Mouse (Mus musculus): Measurements from ENCODE around the gene Acod1.

The Acod1 gene

DNA sequence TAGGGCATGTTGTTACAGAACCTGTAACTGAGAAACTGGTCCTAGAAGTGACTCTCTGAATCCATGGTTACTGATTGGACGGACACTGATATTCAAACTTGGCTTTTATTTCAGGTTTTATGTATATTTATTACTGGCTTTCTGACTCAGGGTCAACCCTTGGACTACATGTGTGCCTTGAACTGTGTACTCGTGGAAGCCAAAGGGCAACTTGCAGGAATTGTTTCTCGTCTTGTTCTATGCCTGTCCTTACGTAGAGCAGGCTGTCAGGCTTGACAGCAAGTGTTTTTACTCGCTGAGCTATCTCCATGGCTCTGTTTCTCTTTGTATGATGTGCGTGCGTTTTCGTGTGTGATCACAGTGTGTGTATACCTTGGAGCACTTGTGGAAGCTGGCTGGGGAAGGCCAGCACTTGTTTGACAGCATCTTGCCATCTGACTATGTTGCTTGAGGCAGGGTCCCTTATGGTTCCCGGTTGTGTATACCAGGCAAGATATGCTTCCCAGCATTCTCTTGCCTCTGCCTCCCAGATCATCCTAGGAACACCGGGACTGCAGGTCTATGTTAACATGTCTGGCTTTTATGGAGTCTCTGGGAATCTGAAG, 56.1 kb downstream of the Acod1 start:
- no peak for DNase-seq

Measured in kidney, adult 18-20 months (tissue).